Mouse (Mus musculus) gastrocnemius, adult 2 months (tissue): ENCODE measurements around the gene Apobec1. TPM values are rescaled to one million over a fixed set of nuclear protein-coding genes. Genes with fewer than 3 reads are reported as not detected.
A peak's percentile ranks its signal among the peaks of the same experiment; 100 is the strongest.
"Not testable (repeated sequence)": the region's sequence is repeated elsewhere in the genome, so short reads cannot be mapped to it uniquely, and the experiment has no call there.

Experiments
- DNase-seq: peaks from one replicate; pipeline ENCODE4 v3.0.0; 2022
- H3K27ac ChIP-seq: fragments of 200-600 bp; 2 replicates; pipeline ENCODE4 v1.8.1; 2022; ENCODE audit warnings: mild to moderate bottlenecking
- H3K4me3 ChIP-seq: fragments of 200-600 bp; 2 replicates; pipeline ENCODE4 v1.8.1; 2022; ENCODE audit warnings: mild to moderate bottlenecking, moderate library complexity
- CTCF ChIP-seq: fragments of 200-600 bp; IDR thresholded peaks from 2 replicates; pipeline ENCODE4 v1.8.1; 2022; ENCODE audit warnings: antibody characterized with exemption, mild to moderate bottlenecking, moderate library complexity
- intact Hi-C: fragments of 180-260 bp; cut with DNase I; formaldehyde crosslinking; loops from one replicate; pipeline ENCODE4 v1.15.1; 2025
- long read RNA-seq, 2 experiments: library from polyadenylated mRNA; stranded (forward); transcript quantifications; one replicate each; pipeline ENCODE4 v2.0.0; 2021
- total RNA-seq, 2 experiments: library from RNA; stranded (reverse); gene quantifications; 2 replicates each; pipeline ENCODE4 v1.2.3; 2021

Apobec1 gene
- 1 to 10 TPM; 1.8 to 2.0 TPM for total RNA-seq
- long read RNA-seq, experiment 1, partial matches to known transcripts = 0 of 3 reads
- long read RNA-seq, experiment 1, other reads (novel, unspliced or antisense) = 2 of 3 reads
- long read RNA-seq, experiment 2, partial matches to known transcripts = 0 of 3 reads
- long read RNA-seq, experiment 2, other reads (novel, unspliced or antisense) = 0 of 3 reads

DNA sequence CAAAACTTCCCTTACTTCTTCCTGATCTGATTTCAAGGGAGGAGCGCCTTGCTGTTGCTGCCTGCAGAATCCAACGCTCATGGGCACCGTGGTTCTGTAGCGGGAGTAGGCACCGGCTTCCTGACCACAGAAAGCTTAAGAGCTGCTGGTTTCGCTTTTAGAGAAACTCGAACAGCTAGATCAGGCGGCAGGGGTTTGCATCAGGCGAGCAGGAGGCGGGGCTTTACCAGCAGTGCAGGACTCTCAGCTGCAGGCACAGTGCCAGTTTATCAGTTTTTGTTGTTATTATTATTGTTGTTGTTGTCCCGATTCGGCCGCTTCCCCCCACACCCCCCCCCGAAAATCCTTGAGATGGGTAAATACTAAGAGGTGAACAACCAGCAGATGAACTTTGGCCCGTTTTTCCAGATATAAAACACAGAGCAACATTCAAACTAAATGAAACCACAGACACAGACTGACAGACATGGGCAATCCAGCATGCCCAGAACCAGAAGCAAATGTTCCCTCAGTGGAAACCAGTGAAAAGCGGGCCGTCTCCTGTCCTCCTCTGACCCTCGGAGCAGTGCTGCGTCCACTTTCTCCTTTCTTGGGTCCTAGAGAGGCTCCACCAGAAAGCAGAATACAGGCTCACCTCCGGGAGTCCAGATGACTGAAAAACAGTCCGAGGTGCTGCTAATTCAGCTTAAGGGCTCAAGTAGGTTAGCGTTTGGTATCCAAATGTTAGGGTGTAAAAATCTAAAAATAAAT lies at the start of gene Apobec1:
TSS of gene Apobec1 (minus strand) at position 203 of the 750 bp plus-strand sequence.
- H3K27ac ChIP-seq = peak within 1 kb of the TSS; percentile 89

DNA sequence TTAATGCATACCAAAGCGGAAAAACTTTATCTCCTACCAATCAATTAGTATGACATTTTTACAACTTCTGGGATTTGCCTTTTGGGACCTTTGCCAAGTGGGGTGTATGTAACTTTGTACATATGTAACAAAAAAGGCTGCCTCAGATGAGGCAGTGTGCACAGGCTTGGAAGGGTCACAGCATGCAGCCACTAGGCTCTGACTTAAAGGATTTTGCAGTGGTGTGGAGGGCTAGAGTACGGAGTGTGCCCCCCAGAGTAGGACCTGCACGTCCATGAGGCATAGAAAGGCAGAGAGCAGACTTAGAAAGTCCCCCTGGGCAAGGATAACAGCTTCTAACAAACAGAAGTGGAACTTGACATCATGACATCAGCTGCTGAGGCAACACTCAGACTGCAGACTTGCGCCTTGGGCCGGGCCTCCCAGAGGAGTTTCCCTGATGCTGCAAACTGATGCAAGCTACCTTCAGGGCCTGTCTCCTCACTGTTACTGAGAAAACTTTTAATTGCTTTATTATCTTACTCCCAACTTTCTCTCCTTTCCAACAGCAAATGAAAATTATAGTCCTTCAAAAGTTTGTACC lies 48.2 kb upstream of the Apobec1 start:
- Histone ChIP-seq H3K4me3 (no peak overlapping the region), H3K27ac (no peak overlapping the region)
- intact Hi-C loops = no loop called here
- no peak for TF ChIP-seq CTCF
- DNase-seq = no peak

More for the DNA sequence above, at the start of gene Apobec1:
- H3K4me3 ChIP-seq = peak within 1 kb of the TSS; percentile 80
- DNase-seq = peak; percentile 82
- intact Hi-C loops = loop anchor here (5.0 kb wide), 1 partner anchor 40 kb away; no protein-coding TSS in a partner anchor
- TF ChIP-seq CTCF = no peak

DNA sequence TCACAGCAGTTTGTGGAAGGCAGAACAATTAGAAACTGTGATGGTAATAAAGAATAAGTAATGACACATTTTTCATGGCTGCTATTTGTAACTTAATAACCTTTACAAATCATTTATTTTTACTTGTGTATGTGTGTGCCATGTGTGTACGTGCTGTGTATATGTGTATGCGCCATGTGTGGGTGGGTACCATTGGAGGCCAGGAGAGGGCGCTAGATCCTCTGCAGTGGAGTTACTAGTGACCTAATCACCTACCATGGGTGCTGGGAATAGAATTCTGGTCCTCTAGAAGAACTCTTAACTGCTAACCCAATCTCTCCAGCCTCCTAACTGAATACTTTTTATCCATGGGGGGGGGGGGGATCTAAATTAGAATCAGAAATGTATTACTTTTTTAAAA lies 47.7 kb upstream of the Apobec1 start:
- H3K27ac ChIP-seq = no peak overlapping the region
- intact Hi-C loops = no loop called here

DNA sequence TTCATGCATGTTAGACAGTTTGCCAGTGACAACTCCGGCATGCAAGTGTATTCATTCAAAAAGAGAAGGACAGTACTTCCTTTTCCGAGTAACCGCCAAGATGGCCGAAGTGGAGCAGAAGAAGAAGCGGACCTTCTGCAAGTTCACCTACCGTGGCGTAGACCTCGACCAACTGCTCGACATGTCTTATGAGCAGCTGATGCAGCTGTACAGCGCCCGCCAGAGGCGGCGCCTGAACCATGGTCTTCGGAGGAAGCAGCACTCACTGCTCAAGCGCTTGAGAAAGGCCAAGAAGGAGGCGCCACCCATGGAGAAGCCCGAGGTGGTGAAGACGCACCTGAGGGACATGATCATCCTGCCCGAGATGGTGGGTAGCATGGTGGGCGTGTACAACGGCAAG lies 42.0 kb upstream of the Apobec1 start:
- H3K4me3 ChIP-seq, H3K27ac ChIP-seq, DNase-seq, intact Hi-C loops: not testable (repeated sequence)

More for the DNA sequence above, 47.7 kb upstream of the Apobec1 start:
- TF ChIP-seq CTCF = no peak
- H3K4me3 ChIP-seq = no peak overlapping the region
- DNase-seq = no peak

DNA sequence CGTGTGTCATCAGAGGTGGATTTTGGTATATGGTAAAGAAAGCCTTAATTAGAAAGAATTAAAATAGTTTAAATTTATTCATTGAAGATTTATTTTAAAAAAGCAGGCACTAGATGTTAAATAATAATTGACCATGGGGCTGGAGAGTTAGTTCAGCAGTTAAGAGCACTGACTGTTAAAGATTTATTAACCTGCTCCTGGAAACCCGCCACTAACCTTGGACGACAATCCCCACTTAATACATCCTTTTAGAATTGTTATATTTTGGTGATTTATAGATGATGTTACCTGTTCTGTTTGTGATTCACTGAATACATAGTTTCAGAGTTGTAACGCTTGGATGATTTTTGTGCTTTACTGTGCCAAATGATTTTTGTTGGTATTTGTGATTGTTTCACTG lies 35.3 kb upstream of the Apobec1 start:
- intact Hi-C loops, DNase-seq, H3K4me3 ChIP-seq, H3K27ac ChIP-seq: not testable (repeated sequence)

DNA sequence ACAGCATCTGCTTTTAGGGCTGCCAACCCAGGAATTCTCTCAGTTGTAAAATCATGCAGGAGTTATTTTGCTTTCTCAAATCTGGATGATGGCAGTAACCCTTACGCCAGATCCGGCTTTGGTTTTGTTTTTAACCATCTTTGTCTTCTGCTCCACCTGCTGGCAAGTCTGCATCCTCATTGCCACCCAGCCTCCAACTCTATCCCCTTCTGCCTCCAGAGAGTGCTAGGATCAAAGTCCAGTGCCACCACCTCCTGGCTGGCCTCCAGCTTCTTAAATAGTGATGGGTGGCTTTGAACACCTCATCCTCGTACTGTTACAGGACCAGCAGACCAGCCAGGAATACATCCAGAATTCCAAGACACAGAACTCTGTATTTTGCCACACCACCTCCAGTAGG lies 34.4 kb upstream of the Apobec1 start:
- Histone ChIP-seq H3K4me3 (no peak overlapping the region), H3K27ac (no peak overlapping the region)
- intact Hi-C loops = no loop called here
- DNase-seq = no peak
- no peak for TF ChIP-seq CTCF

DNA sequence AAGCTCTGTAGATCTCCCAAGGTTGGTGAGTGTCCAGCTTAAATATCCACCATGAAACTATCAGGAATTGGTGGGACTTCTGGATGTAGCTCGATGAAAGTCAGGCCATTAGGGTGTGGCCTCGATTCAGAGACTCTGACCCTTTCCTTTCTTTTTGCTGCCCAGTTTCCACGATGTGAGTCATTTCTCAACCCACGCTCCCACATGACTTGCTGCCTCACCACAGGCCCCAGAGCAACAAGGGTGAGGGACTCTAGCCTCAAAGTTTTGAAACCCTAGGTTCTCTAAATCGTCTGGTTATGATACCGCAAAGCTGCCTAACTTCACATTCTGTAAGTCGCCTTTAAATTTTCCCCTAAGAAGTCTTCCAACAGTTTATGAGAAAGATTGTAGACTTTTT lies 33.1 kb upstream of the Apobec1 start:
- intact Hi-C loops = no loop called here
- TF ChIP-seq CTCF = no peak
- H3K27ac ChIP-seq = no peak overlapping the region
- DNase-seq = no peak
- no peak overlapping the region for H3K4me3 ChIP-seq

DNA sequence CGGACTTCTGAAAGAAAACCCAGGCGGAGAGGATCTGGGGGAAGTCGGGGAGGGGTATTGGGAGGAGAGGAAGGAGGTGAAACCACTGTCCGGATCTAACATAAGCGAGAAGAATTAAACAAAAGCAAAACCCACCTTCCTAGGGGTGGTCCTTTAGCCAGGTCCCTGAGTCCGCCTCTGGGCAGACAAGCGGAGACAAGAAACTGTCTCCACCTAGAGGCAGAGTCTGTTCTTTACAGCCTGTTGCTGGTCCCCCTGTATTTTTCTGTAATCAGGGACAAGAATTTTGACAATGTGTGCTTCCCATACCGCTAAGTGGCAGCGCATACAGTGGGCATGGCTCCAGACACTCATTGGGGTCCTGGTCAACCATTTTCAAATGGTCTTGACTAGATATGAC lies 31.2 kb upstream of the Apobec1 start:
- no peak for DNase-seq
- Histone ChIP-seq H3K4me3 (no peak overlapping the region), H3K27ac (no peak overlapping the region)
- intact Hi-C loops = loop anchor here (2.0 kb wide), 1 partner anchor 39 kb away; no protein-coding TSS in a partner anchor
- peak; percentile 57 for TF ChIP-seq CTCF

DNA sequence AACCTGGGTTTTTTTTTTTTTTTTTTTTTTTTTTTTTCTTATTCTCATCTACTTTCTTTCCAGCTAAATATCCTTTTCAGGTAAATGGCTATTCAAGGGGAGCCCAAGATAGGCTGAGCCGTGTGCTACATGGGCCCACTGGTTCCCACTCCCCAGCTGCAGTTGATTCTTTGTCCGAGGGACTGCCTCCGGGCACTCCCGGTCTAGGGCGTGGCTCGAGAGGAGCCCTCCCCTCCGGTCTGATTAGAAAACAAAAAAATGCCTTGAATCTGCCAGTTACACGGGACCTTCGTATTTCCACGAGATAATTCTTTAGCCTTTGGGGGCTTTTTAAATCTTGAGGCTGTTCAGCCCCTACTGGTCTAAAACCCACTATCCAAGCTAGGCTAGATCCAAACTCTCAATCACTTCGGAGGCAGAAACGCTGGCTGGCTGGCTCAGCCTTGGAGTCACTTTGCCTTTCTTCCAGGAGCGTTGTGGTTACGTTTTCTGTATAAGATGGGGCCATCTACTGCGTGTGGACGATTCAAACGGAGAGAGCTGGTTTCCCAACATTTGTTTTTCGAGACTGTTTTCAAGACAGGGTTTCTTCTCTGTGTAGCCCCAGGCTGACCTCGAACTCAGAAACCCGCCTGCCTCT lies 25.3 kb upstream of the Apobec1 start:
- no peak for DNase-seq
- no peak overlapping the region for H3K27ac ChIP-seq
- TF ChIP-seq CTCF = no peak
- H3K4me3 ChIP-seq = peak overlapping the region; percentile 49
- intact Hi-C loops = no loop called here

DNA sequence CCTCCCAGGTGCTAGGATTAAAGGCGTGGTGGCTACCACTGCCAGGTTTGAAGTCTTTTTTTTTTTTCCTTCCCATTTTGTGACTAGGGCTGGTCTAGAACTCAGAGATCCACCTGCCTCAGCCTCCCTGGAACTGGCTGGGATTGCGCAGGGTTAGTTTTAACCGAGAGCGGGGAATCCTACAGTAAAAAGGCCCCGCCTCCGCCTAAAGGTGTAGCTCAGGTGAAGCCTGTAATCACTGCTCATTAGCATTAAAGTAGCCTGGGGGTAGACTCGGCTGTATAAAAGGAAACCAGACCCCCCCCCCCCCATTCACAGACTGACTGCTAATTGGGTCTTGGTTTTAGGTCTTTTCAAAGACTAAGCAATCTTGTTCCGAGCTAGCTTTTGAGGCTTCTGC lies 23.9 kb upstream of the Apobec1 start, which contains the start of gene Dppa3:
TSS of gene Dppa3 (plus strand) at position 301 of the 400 bp plus-strand sequence.
- intact Hi-C loops = no loop called here
- Histone ChIP-seq H3K4me3 (no peak within 1 kb of the TSS), H3K27ac (no peak within 1 kb of the TSS)
- DNase-seq = no peak
- TF ChIP-seq CTCF = no peak

DNA sequence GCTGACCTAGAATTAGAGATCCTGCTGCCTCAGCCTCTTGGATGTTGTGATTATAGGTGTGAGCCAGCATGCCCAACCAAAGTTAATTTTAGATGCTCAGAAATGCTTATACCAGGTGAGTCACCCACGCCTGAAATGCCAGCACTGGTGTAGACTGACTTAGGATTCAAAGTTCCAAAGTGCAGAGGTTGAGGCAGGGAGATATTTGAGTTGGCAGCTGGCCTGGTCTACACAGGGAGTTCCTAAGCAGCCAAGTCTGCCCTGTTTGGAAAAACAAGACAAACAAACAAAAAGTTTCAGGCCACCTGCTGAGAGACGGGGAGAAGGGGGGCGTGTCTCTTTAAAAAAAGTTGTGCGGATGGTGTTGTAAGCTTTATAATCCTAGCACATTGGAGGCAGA lies 22.9 kb upstream of the Apobec1 start:
- no peak for DNase-seq
- Histone ChIP-seq H3K27ac (no peak overlapping the region), H3K4me3 (no peak overlapping the region)
- intact Hi-C loops = no loop called here
- no peak for TF ChIP-seq CTCF

DNA sequence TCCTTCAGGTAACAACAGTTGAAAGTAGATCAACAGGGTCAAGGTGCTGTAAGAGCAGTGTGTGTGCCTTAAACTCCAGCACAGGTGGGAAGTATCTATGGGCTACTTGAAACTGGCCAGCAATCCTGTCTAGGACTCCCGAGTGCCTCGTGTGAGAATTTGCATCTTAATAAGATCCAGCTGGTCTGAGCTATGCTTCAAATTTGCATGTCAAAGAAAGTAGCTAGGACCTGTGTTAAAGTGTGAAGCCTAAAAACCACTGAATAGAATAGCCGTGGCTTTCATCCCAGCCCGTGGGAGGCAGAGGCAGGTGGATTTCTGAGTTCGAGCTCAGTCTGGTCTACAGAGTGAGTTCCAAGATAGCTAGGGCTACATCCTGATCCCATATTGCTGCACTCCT lies 22.2 kb upstream of the Apobec1 start:
- no peak for DNase-seq
- Histone ChIP-seq H3K4me3 (no peak overlapping the region), H3K27ac (no peak overlapping the region)
- intact Hi-C loops = no loop called here
- no peak for TF ChIP-seq CTCF

DNA sequence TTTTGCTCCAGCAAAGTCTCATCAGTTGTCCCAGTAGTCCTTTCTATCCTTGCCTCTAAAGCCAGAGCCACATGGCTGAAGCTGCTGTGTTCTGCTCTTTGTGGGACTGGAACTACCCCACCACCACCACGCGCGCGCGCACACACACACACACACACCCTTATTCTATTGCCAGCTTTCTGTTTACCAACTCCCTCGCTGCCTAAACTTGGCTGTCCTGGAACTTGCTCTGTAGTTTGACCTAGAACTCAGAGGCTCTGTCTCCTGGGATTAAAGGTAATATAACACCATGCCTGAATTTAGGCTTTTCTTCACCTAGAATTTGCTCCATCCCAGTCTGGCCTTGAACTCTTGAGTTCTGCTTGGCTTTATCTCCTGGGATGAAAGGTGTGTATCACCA lies 18.8 kb upstream of the Apobec1 start:
- no peak for TF ChIP-seq CTCF
- intact Hi-C loops = no loop called here

More for the DNA sequence above, 18.8 kb upstream of the Apobec1 start:
- no peak for DNase-seq
- H3K27ac ChIP-seq = no peak overlapping the region
- H3K4me3 ChIP-seq = no peak overlapping the region
